Mouse (Mus musculus): ENCODE results near the gene Syk. TPM values are rescaled to one million over a fixed set of nuclear protein-coding genes. Genes with fewer than 3 reads are reported as not detected.

The Syk gene
- polyA plus RNA-seq, 1 experiment from 2014 or later = 3.7 TPM

DNA sequence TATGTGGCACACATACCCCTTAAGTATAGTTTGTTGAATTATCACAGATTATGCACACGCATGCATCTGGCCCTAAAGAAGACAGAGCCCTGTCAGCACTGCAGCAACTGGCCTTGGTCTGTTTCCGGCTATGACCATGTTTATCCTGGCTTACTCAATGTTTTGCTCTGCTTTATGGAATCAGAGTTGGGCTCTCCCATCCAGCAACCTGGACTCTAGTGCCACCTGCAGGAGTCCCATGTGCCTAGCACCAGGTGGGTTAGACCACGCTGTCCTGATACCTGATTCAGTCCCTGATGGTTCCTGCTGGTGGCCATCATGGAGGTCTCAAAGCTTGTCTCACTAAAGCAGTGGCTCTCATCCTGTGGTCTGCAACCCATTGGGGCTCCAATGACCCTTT is 86.9 kb downstream of the Syk start:
- no peak for ATAC-seq (ENCODE audit: insufficient read depth, low FRiP score, low read depth)

DNA sequence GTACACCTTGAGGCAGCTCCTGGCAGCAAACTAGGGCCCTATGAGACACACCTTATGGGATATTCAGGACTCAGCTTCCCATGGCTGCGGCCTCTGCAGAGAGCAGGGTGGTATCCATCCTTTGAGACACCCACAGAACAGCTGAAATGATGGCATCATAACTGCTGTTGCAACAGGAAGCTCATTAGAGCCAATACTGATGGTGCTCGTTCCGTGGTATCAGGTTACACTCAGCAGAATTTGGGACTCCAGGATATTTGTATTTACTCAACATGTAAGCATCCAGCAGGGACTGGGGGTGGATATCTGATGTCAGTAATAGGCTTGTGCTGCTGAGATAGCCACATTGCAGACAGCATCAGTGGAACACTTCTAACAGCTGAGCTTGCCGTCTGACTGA is 90.3 kb downstream of the Syk start:
- no peaks in the 10 kb centered on the region for H3K9me3 ChIP-seq
- no peaks in the 10 kb centered on the region for H3K36me3 ChIP-seq
- H3K4me2 ChIP-seq = no peak overlapping the region
- no peaks in the 10 kb centered on the region for H3K4me1 ChIP-seq
- H3K4me3 ChIP-seq (replicated peaks) = no peak overlapping the region
- no peak for ATAC-seq (ENCODE audit: insufficient read depth, low FRiP score, low read depth)
- WGBS = 48% methylated on average over 4 of the region's 4 CpGs
- no peak overlapping the region for H3K27ac ChIP-seq
- H3K9ac ChIP-seq = no peak overlapping the region
- no peaks in the 10 kb centered on the region for H3K27me3 ChIP-seq (replicated peaks)

More for the DNA sequence above, 86.9 kb downstream of the Syk start:
- WGBS = 58% methylated on average over 3 of the region's 3 CpGs
- Histone ChIP-seq H3K36me3 (no peaks in the 10 kb centered on the region), H3K9me3 (no peaks in the 10 kb centered on the region), H3K9ac (no peak overlapping the region), H3K4me2 (no peak overlapping the region), H3K4me3 (replicated peaks) (no peak overlapping the region), H3K4me1 (no peaks in the 10 kb centered on the region), H3K27ac (no peak overlapping the region), H3K27me3 (replicated peaks) (no peaks in the 10 kb centered on the region)

DNA sequence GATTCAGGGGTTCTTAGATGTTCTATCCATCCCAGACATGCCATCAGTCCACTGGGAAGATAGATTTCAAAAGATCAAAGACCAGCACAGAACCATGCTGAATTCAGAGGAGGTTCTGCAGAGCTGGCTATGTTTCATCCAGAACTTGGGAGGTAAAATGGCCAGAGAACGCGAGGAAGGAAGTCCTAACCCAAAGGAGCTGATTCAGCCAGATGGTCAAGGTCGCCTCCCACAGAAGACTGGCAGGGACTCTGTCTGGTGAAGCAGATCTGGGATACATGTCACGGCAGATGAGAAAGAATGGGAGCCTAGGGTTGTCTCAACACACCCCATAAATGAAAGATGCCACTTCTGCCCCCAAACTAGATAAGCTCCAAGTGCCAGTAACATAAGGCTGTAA is 90.9 kb downstream of the Syk start:
- no peak overlapping the region for H3K27ac ChIP-seq

DNA sequence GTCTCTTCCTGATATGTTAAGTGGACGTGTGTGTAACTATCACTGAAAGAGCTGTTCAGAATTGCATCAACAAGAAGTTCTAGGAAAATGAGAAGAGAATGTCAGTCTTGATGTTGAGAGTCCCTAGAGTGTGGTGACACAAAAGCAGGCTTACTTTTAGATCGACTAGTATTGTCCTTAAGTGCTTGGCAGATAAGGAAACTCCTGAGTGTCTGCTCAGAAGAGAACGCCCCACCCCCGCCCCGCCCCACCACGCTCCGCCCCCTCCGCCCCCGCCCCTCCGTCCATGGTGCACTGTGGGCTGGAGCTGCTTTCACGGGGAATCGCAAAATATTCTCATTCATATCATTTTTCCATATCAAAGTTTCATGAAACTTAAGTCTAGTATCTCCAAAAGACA is 91.9 kb downstream of the Syk start:
- no peak for ATAC-seq (ENCODE audit: insufficient read depth, low FRiP score, low read depth)
- no peak overlapping the region for H3K9ac ChIP-seq
- H3K36me3 ChIP-seq = no peaks in the 10 kb centered on the region
- 37% methylated on average over 12 of the region's 12 CpGs for WGBS
- H3K4me1 ChIP-seq = no peaks in the 10 kb centered on the region
- H3K4me3 ChIP-seq (replicated peaks) = no peak overlapping the region
- H3K27me3 ChIP-seq (replicated peaks) = no peaks in the 10 kb centered on the region
- no peaks in the 10 kb centered on the region for H3K9me3 ChIP-seq
- no peak overlapping the region for H3K4me2 ChIP-seq
- no peak overlapping the region for H3K27ac ChIP-seq

More for the DNA sequence above, 90.9 kb downstream of the Syk start:
- H3K9me3 ChIP-seq = no peaks in the 10 kb centered on the region
- H3K4me2 ChIP-seq = no peak overlapping the region
- ATAC-seq (ENCODE audit: insufficient read depth, low FRiP score, low read depth) = no peak
- H3K36me3 ChIP-seq = no peaks in the 10 kb centered on the region
- 64% methylated on average over 4 of the region's 4 CpGs for WGBS
- H3K9ac ChIP-seq = no peak overlapping the region
- H3K27me3 ChIP-seq (replicated peaks) = no peaks in the 10 kb centered on the region
- H3K4me1 ChIP-seq = no peaks in the 10 kb centered on the region
- H3K4me3 ChIP-seq (replicated peaks) = no peak overlapping the region

DNA sequence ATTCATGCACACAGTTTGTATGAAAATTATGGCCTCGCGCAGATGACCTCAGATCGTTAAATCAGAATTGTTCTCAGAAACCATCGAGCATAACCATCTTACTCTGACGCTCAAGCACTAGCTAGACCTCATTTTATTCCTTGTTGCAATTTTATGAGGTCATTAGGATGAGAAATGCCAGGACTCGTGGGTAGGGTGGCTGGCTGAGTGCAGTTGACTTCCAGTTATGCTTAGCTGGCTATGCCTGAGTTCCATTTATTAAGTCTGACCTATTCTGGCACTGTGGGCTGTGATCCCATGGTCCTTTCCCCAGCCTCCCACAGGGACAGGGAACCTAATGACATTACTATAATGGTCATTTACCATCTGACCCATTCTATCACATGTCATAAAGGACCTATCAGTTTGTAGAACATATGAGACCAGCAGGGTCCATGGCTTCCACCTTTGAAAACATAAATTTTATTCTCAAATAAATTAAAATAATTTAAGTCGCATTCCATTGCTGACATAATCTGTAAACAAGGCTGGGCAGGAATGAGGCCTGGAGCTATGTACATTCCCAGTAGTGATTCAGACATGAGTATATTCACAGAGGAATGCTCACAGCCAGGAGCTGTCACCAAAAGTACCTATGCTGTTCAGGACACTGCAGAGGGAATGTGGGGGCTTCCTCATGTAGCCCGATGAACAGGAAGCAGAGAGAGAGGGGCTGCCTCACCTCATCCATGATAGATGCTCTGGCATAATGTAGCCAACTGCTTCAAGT is 92.7 kb downstream of the Syk start:
- H3K9me3 ChIP-seq = no peaks in the 10 kb centered on the region
- H3K36me3 ChIP-seq = no peaks in the 10 kb centered on the region
- no peaks in the 10 kb centered on the region for H3K27me3 ChIP-seq (replicated peaks)
- H3K4me1 ChIP-seq = no peaks in the 10 kb centered on the region
- no peak overlapping the region for H3K4me2 ChIP-seq
- no peak overlapping the region for H3K4me3 ChIP-seq (replicated peaks)
- no peak overlapping the region for H3K9ac ChIP-seq
- no peak overlapping the region for H3K27ac ChIP-seq
- WGBS = 68% methylated on average over 8 of the region's 8 CpGs
- ATAC-seq (ENCODE audit: insufficient read depth, low FRiP score, low read depth) = no peak

DNA sequence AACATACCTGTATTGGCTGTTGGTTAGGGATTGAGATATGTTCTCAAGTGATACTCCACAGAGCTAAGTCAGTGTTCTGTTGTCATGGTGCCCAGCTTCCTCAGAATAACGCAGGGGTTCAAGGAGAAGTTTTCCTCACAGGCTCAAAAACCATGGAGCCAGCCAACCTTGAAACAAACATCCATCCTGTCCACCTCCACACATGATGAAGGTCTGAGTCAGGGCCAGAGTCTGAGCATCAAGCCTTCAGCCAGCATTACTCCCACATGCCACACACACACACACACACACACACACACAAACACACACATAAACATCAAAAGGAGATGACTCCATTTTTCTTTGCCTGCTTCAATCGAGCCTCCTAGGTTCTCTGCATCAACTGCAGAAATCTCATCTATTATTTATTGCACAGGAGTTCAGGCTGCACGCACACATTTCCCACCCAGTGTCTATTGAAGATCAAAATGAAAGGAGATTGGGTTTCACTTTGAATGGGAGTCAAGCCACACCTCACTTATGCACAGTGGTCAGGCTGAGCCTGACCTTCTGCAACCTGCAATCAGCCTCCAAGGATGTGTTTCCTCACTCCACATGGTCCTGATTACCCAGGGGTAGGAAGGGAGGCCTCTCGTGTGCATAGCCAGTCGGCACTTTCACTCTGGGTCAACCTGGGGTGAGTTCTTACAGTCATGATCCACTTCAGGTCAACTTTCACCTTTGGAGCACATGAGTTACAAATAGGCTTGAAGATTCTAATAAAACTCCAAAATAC is 93.9 kb downstream of the Syk start:
- no peak for ATAC-seq (ENCODE audit: insufficient read depth, low FRiP score, low read depth)
- no peaks in the 10 kb centered on the region for H3K27me3 ChIP-seq (replicated peaks)
- no peak overlapping the region for H3K4me2 ChIP-seq
- H3K36me3 ChIP-seq = no peaks in the 10 kb centered on the region
- H3K9me3 ChIP-seq = no peaks in the 10 kb centered on the region
- H3K9ac ChIP-seq = no peak overlapping the region
- no peaks in the 10 kb centered on the region for H3K4me1 ChIP-seq
- 62% methylated on average over 5 of the region's 5 CpGs for WGBS
- no peak overlapping the region for H3K27ac ChIP-seq
- H3K4me3 ChIP-seq (replicated peaks) = no peak overlapping the region

DNA sequence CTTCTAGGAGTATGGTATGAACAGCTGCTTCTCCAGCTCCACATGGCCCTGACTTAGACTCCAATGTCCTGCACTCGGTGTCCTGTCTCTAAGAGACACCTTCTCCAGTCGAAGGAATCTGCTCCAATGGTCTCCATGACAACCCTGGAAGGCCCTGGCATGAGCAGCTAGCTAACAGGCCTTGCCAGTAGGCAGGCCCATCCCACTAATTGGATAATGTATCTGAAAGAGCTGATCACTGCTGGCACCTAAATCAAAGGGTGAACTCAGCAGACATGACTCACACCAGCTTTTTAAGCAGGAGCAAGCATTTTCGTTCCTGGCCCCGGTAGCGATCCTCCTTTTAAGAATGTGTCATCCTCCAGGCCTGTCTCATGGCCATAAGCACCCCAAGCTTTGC is 96.9 kb downstream of the Syk start:
- Histone ChIP-seq H3K27me3 (replicated peaks) (no peaks in the 10 kb centered on the region), H3K4me3 (replicated peaks) (no peak overlapping the region), H3K27ac (no peak overlapping the region), H3K4me1 (no peaks in the 10 kb centered on the region), H3K9ac (no peak overlapping the region), H3K4me2 (no peak overlapping the region), H3K9me3 (no peaks in the 10 kb centered on the region), H3K36me3 (no peaks in the 10 kb centered on the region)
- WGBS = 67% methylated on average over 5 of the region's 5 CpGs
- ATAC-seq (ENCODE audit: insufficient read depth, low FRiP score, low read depth) = no peak

DNA sequence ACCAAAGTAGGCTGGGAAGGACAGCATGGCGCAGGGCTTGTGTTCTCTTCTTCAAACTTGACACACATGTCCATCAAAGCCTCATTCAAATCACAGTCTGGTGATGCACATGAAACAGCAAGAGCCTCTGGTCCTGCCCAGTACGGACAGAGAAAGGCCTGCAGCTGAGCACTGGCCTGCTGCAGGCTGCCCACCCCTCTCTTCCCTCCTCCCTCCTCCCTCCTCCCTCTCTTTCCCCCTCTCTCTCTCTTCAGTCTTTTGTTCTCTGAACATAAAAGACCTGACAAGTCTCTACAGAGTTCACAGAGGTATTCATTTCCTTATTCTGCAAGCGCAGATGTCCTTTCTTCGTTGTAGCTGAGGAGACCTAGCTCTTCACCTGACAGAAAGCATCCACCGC is 99.1 kb downstream of the Syk start:
- H3K9ac ChIP-seq = no peak overlapping the region
- WGBS = 66% methylated on average over 5 of the region's 5 CpGs
- no peaks in the 10 kb centered on the region for H3K36me3 ChIP-seq
- H3K4me3 ChIP-seq (replicated peaks) = no peak overlapping the region
- no peak overlapping the region for H3K27ac ChIP-seq
- H3K27me3 ChIP-seq (replicated peaks) = no peaks in the 10 kb centered on the region
- H3K4me2 ChIP-seq = no peak overlapping the region
- no peaks in the 10 kb centered on the region for H3K4me1 ChIP-seq
- no peaks in the 10 kb centered on the region for H3K9me3 ChIP-seq
- ATAC-seq (ENCODE audit: insufficient read depth, low FRiP score, low read depth) = no peak

DNA sequence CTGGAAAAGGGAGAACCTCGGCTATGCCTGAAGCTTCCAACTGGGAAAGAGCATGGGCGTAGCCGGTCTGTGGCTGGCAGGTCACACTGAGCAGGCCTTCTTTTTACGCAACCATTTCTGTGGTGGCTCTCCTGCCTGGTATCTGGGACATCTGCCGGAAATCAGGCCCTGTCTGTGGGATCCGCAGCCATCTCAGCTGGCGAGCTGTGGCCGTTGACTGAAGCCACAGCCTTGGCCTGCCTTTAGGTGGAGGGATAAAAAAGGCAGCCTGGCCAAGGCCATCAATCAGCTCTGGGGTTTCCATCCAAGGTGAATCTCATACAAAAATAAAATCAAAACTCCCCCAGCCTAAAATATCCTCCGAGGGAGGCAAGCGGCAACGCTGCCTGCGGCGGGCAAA is 107.5 kb downstream of the Syk start:
- Histone ChIP-seq H3K9ac (no peak overlapping the region), H3K36me3 (no peaks in the 10 kb centered on the region), H3K4me3 (replicated peaks) (no peak overlapping the region), H3K4me2 (no peak overlapping the region), H3K9me3 (no peaks in the 10 kb centered on the region), H3K4me1 (no peaks in the 10 kb centered on the region), H3K27ac (no peak overlapping the region), H3K27me3 (replicated peaks) (no peaks in the 10 kb centered on the region; the same call in 1 of the 2 replicates)
- 85% methylated on average over 13 of the region's 13 CpGs for WGBS
- no peak for ATAC-seq (ENCODE audit: insufficient read depth, low FRiP score, low read depth)

DNA sequence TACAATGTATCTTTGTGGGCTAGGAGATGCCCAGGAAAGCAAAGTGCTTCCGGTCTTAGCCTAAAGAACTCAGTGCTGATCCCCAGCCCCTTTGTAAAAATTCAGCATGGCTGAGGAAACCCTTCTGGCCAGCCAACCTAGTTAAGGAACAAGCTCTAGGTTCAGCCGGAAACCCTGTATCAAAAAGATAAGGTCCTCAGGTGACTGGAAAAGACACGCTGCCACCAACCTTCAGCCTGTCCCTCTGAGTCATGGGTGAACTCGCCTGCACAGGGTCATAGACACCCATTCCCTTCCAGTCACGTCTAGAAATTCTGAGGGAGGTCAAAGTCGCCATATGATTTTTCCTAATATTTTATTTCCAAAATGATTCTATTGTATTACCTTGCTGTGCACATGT is 109.3 kb downstream of the Syk start:
- Histone ChIP-seq H3K27me3 (replicated peaks) (no peaks in the 10 kb centered on the region; the same call in 1 of the 2 replicates), H3K27ac (no peak overlapping the region), H3K9me3 (no peaks in the 10 kb centered on the region), H3K4me1 (no peaks in the 10 kb centered on the region), H3K36me3 (no peaks in the 10 kb centered on the region), H3K4me2 (no peak overlapping the region), H3K9ac (no peak overlapping the region), H3K4me3 (replicated peaks) (no peak overlapping the region)
- ATAC-seq (ENCODE audit: insufficient read depth, low FRiP score, low read depth) = no peak
- WGBS = 75% methylated on average over 6 of the region's 6 CpGs

DNA sequence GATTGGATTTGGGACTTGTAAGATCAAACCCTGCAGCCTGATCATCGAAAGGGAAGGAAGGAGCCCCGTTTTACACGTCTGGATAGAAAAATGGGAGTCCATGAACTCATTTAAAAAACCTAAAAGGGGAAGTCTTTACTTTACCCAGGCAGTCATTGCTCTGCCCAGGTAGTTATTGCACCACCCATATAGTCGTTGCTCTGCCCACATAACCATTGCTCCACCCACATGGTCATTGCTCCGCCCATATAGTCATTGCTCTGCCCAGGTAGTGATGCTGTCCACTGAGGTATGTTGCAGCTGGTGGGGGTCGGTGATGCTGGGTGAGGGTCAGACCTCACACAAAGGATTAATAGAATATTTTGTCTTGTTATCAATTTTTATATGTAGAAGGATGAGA is 111.9 kb downstream of the Syk start:
- Histone ChIP-seq H3K4me3 (replicated peaks) (no peak overlapping the region), H3K27ac (no peak overlapping the region), H3K4me1 (no peaks in the 10 kb centered on the region), H3K36me3 (no peaks in the 10 kb centered on the region), H3K4me2 (no peak overlapping the region), H3K9ac (no peak overlapping the region), H3K27me3 (replicated peaks) (no peaks in the 10 kb centered on the region), H3K9me3 (no peaks in the 10 kb centered on the region)
- 76% methylated on average over 6 of the region's 6 CpGs for WGBS
- ATAC-seq (ENCODE audit: insufficient read depth, low FRiP score, low read depth) = no peak
